ENCODE assay signal across 9 mouse cellular contexts in genomic region chr1:43299490-43300302, GRCm38 (mm10).
DNase-seq lines count a peak whose midpoint lies in the region; ATAC-seq and TF ChIP-seq lines count a peak whose summit lies in the region.
"Had no signal": no experiment of that assay in that cellular context is flagged by ENCODE, and none has a peak within 500 bp of the region (broad histone marks: within the 10 kb centered on the region; RNA-seq: fewer than 3 reads in every experiment).

No protein-coding gene starts in this region.

- H3K4me3 ChIP-seq in forebrain, postnatal 0 days (ENCODE audit: low read depth, low read length), result no peak overlapping the region
- H3K4me3 ChIP-seq: erythroblast, embryonic 14.5 days had no signal

- intact Hi-C loops in gastrocnemius, postnatal 14 days (cut with DNase I; ENCODE audit: low total_unique reads), result loop anchor here (5.0 to 10.0 kb wide), 3 partner anchors 153 to 338 kb away; no protein-coding TSS in a partner anchor

- no peak overlapping the region for H3K9ac ChIP-seq in forebrain, postnatal 0 days

- peak; percentile 91 for TF ChIP-seq CTCF in forebrain, postnatal 0 days (IDR thresholded peaks at IDR 0.05; ENCODE audit: low read depth)

- H3K36me3 ChIP-seq in forebrain, postnatal 0 days (ENCODE audit: insufficient read depth), result no peaks in the 10 kb centered on the region

- peak; percentile 92 for ATAC-seq in forebrain, postnatal 0 days

- no peak overlapping the region for H3K27ac ChIP-seq in forebrain, postnatal 0 days (ENCODE audit: low read depth, low read length)

- H3K4me2 ChIP-seq in forebrain, postnatal 0 days (ENCODE audit: low read depth), result no peak overlapping the region

- peak; percentile 73 for DNase-seq in kidney, adult 9 months
- no peak for DNase-seq in kidney, postnatal 10 days
- peak; percentile 24 to 29 for DNase-seq in B cell, adult 2 months
- peak; percentile 18 for DNase-seq in T-cell, adult 2 months (ENCODE audit: low spot score)
- DNase-seq in forebrain, postnatal 0 days, result peak; percentile 76
- peak; percentile 8 for DNase-seq in lung, postnatal 14 days
- no peak for DNase-seq in testis, postnatal 14 days (ENCODE audit: low spot score)
- no peak for DNase-seq in gastrocnemius, postnatal 14 days

- WGBS in forebrain, postnatal 0 days, result 49% methylated on average over 7 of the region's 7 CpGs

- no peaks in the 10 kb centered on the region for H3K9me3 ChIP-seq in forebrain, postnatal 0 days (ENCODE audit: low read length)

- no peaks in the 10 kb centered on the region for H3K27me3 ChIP-seq in forebrain, postnatal 0 days (ENCODE audit: insufficient read depth, low read length)

- H3K4me1 ChIP-seq in forebrain, postnatal 0 days (ENCODE audit: insufficient read depth), result no peaks in the 10 kb centered on the region; the same call in 1 of the 2 replicates

Comparison
In these comparisons a context has a peak if more than half of its experiments do, and no peak if none do; other contexts are left out.
1. DNase-seq: peak in kidney, adult 9 months (single experiment), B cell, adult 2 months (2 of 2), T-cell, adult 2 months (single experiment), forebrain, postnatal 0 days (single experiment) and lung, postnatal 14 days (single experiment); none in kidney, postnatal 10 days (single experiment), testis, postnatal 14 days (single experiment) and gastrocnemius, postnatal 14 days (single experiment).